Mouse (Mus musculus) embryonic fibroblast, embryonic 13.5 days (primary cell): ENCODE results near the gene Pprc1.

Experiments used
- CTCF ChIP-seq: IDR thresholded peaks from 2 replicates; pipeline ENCODE4 v1.5.1; 2011; ENCODE audit warnings: mild to moderate bottlenecking, control low read depth, low read length, moderate library complexity, borderline replicate concordance; ENCODE audit not compliant: insufficient read depth
- POLR2A ChIP-seq: IDR thresholded peaks from 2 replicates; pipeline ENCODE4 v1.6.1; 2011; ENCODE audit warnings: low read depth, mild to moderate bottlenecking, control low read depth, low read length, moderate library complexity

- TF ChIP-seq CTCF: no peak
- no peak for TF ChIP-seq POLR2A
Measured at GRCm38 (mm10) chr19:46038851-46039260, 5.8 kb upstream of the Pprc1 start.
